Mouse (Mus musculus): ENCODE results near the gene Wsb2.

GRCm38 (mm10) chr5:117307699-117308098, 49.4 kb upstream of the Wsb2 start:
- TF ChIP-seq CTCF (IDR thresholded peaks at IDR 0.05; ENCODE audit: low read depth) (peak; percentile 88), EP300 (IDR thresholded peaks at IDR 0.05; ENCODE audit: low read depth) (no peak)
